Mouse (Mus musculus): ENCODE data around the gene Lrrfip1.
A peak's percentile ranks its signal among the peaks of the same experiment; 100 is the strongest.

The Lrrfip1 gene

DNA sequence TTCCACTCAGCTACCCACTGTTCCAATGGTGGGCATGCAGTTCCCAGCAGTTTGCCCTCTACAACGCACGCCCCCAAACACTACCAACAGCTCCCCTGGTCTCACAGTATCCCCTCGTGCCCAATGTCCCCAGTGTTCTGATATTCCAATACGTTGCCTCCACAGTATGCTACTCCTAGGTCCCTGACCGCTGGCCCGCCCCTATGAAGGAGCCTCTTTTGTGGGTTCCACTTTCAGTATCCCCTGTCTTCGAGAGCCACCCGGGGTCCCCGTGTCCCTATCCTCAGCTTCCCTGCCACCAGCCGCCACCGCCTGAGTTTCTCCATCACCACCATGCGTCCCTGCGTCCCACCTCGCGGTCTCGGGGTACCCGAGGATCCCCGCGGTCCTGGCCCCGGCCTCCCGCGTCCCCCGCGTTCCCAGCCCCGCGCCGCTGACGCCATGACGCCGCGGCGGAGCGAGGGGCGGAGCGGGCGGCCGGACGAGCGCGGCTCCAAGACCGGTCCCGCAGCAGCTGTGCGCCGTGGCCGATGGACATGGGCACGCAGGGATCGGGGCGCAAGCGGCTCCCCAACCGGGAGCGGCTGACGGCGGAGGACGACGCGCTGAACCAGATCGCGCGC, at the start of gene Lrrfip1:
Lrrfip1 (plus strand) TSS at position 470 of the 623 bp plus-strand sequence.
- DNase-seq: no peak

DNA sequence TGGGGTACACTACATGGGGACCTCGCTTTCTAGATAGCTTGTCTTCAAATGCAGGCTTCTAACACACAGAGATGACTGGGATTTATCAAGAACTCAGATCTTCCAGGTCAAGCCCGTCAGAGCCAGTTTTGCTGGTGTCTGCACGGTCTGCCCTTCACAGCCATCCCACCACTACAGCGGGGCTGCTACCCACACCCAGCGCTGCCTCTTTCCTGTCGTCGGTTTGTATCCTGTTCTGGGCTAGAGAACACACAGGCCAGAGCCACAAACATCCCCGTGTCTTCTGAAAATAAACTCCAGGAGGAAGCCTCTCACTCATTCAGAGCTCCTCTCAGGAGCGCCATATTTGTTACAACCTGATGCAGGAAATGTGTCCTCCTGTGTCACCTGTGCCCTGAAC, 49.2 kb upstream of the Lrrfip1 start:
- no peak for DNase-seq

DNA sequence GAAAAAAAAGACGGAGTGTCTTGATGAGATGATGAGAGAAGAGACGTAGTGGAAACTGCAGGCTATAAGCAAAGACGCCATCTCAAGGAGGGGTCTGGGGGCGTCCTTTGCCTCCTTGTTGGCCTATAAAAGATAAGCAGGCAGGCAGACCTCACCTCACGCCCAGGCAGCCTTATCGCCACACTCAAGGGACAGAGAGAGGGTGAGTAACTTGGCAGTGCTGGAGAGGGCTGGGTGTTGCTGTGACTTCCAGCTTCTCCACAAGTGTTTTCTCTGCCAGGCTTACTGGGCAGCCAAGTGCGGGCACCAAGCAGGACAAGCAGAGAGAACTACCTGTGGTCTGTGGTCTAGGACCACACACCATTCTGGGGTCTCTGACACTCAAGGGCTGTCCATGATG, 46.9 kb upstream of the Lrrfip1 start:
- no peak for DNase-seq

DNA sequence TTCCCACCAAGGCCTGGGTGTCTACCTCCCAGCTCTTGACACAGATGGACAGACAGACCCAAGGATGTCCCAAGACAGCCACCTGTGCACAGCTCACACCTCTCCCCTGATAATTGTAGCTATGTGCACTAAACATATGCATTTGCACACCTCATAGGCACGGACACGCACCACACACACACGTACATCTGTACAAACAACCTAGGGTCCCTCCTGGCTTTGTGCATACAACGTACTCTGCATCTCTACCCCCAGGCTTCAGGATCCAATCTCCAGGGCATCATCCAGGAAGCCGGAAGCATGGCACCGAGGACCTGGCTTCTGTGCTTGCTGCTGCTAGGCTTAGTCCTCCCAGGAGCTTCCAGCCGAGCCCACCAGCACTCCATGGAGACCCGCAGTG, 45.7 kb upstream of the Lrrfip1 start, which contains the start of gene Prlh:
Prlh (plus strand) TSS at position 301 of the 400 bp plus-strand sequence.
- DNase-seq: no peak

DNA sequence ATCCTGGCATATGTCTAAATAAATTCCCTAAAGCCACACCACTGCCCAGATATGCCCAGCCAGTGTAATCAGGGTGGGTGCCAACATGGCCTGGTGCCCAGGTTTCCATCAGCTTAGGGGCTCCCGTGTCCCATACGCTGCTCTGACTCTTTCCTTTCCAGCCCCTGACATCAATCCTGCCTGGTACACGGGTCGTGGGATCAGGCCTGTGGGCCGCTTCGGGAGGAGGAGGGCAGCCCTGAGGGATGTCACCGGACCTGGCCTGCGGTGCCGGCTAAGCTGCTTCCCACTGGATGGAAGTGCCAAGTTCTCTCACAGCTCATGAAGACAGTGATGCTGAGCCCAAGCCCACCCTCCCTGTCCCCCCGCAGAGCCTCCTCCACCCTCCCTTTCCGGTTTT, 44.8 kb upstream of the Lrrfip1 start:
- DNase-seq: no peak

DNA sequence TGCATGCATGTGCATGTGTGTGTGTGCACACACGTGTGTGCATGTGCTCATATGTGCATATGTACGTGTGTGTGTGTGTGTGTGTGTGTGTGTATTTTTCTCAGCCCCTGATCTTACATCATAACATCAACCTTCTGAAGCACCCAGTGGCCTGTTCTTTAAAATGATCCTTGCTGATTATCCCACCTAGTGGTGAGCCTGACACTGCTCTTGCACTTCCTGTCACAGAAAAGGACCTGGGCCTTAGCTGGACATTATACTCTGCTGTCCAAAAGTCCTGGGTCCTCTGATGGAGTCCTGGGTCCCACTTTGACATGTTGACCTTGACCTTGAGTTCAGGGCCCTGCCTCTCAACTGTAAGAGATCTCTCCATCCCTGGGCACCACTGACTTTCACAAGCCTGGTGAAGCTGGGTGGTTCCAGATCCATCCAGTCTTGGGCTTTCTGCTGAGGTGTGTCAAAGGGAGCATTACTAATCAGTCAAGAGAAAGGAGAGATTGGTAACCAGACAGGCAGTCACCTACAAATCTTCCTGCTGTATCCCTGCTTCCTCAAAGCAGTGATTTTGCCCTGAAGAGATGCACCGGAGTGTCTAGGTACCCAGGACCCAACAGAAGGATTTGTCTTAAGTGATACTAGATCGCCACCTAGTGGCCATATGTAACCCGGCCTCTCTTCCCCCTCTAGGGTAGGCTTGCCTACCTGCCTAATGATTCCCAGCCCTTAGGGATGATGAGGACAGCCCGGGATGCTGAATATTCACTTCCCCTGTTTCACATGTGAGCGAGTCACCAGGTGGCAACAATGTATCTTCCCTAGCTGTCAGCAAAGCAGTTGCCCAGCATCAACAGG, 42.1 kb upstream of the Lrrfip1 start:
- peak; percentile 68 for DNase-seq

DNA sequence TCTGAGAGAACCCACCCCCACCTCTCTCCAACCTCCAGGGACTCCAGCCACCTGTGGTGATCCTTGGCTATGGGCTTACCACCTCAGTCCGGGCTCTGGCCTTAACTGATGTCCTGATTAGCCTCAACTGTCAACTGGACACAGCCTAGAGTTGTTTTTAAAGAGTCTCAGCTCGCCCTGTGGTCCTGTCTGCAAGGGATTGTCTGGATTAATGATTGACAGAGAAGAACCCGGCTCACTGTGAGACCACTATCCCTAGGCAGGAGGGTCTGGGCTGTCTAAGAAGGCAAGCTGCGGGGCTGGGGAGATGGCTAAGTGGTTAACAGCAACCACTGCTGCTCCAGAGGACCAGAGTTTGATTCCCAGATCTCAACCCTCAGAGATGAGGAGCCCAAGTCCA, 36.0 kb upstream of the Lrrfip1 start:
- DNase-seq: no peak

DNA sequence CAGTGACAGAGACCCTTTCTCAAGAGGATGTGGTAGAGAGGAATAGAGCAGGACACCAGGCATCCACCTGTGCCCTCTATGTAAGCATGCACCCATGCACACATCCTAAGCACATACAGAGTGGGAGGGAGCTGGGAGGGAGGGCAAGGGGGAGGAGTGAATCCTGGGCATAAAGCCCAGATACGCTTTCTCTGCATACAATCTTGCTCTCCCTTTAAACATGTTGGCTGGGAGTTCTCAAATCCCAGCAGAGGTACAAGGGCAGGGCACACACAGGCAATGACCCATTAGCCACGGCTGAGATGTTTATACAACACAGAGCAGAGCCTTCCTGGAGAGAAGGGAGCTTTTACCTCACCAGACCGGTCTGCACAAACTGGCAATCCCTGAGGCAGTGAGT, 35.5 kb upstream of the Lrrfip1 start:
- DNase-seq: no peak

DNA sequence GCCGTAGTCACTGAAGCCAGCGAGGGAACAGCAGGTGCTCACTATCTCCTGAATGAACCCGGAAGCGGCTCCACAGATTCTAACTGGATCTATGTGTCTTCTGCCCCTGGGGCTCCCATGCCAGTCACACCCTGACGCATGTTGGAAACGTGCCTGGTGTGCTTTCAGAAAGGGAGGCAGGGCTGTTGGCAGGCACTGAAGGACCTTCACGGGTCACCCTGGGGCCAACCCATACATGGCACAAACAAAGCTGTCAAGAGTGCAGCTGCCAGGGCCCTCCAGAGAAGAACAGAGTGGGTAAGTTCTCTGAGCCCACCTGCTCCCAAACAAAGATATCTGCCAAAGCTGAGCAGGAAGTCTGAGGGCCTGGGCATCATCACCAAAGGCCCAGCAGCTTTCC, 31.0 kb upstream of the Lrrfip1 start:
- DNase-seq: no peak

DNA sequence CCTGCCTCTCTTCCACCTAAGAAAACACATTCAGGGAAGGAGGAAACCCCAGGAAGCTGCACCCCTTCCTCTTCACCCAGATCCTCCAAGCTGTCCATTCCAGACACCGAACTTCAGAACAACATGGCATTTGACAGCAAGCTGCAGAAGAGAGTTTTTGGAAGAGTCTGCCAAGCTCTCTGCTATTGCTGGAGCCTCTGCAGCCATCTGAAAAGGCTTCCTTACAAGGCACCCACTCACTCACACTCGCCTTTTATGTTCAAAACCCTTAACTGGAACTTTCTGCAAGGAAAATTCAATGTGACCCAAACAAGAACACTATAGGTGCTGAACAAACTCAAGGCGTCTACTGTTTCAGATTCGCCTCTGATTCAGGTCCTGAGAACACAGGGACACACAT, 29.9 kb upstream of the Lrrfip1 start:
- DNase-seq: no peak

DNA sequence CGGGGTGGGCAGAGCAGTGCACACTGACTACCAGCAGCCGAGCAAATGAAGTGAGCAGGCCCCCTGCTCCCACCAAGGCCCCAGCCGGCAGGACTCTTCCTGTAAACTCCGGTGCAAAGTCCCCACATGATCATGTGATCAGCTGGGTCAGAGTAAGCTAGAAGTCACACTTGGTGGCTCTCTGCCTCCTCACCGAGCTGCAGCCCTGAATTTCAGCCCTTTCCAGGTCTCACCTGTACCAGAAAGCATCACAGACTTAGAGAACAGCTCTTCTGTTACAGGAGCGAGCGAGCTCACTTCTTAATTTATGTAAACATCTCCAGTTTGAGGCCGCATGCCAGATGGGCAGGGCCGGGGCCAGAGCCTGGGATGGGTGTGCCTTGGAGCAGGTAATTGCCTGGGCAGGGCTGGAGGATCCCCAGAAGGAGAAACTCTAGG, 29.2 kb upstream of the Lrrfip1 start, which contains the start of gene Rab17:
Rab17 (minus strand) TSS at position 315 of the 438 bp plus-strand sequence.
- no peak for DNase-seq

DNA sequence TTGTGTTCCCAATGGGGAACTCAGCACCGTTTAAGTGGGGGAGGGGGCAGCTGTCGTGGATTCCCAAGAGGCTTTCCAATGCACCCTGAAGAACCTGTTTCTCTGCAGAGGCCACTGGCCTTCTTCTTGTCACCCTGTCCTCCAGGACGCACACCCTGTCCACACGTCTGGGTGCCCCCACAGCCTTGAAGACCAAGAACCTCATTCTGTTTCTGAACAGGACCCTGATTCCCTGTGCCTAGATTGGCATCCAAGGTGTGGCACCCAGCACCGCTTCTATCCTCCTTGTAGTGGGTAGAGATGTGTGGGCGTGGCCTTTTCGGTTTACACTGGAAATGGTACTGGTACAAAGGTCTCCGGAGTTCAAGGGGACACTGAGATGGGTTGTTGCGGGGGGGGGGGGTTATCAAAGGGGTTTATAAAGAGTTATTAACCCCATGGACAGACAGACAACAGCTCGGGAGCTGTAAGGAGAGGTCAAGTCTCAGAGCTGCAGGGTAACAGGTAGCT, 28.6 kb upstream of the Lrrfip1 start:
- no peak for DNase-seq

DNA sequence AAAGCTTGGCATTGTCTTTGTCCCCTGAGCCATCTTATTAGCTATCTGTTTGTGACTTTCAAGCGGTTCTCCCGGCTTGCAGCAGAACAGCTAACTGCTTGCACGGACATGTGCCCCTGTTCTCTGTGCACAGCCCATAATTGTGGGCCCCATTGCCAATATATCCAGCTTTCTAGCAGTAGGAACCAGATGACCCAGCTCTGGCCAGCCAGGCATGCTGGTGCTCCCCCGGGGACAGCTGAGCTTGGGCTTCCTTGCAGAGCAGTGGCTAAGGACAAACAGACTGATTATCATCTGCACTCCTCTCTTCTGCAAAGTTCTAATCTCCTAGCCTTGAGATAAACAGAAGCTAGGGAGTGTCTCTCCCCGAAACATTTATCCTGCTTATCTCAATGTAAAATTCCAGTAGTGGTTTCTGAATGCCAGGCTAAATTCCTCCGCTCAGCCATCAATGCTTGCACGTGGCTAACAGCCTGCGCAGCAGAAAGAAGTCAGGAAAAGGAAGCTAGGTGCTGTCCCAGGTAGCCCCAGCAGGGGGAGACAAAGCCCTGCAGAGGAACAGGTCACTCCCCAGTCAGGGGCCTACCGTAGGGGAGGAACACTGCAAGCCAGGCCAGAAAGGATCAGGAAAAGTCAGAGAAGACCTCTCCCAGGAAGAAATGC, 25.5 kb upstream of the Lrrfip1 start:
- peak; percentile 86 for DNase-seq

DNA sequence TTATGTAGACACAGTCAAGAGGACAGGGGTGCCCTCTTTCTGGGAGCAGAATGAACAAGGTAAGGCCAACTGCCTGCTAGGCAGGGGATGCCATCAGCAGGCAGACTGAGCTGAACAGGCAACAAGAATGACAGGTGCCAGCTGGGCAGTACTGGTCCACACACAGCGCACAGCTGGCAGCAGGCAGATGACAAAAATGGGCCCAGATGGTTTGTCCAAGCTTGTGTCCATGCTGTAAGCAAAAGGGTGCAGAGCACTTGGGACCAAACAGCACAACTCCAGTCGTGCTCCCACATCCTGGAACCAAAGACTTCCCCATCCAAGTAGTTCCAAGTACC, 25.0 kb upstream of the Lrrfip1 start:
- DNase-seq: no peak

DNA sequence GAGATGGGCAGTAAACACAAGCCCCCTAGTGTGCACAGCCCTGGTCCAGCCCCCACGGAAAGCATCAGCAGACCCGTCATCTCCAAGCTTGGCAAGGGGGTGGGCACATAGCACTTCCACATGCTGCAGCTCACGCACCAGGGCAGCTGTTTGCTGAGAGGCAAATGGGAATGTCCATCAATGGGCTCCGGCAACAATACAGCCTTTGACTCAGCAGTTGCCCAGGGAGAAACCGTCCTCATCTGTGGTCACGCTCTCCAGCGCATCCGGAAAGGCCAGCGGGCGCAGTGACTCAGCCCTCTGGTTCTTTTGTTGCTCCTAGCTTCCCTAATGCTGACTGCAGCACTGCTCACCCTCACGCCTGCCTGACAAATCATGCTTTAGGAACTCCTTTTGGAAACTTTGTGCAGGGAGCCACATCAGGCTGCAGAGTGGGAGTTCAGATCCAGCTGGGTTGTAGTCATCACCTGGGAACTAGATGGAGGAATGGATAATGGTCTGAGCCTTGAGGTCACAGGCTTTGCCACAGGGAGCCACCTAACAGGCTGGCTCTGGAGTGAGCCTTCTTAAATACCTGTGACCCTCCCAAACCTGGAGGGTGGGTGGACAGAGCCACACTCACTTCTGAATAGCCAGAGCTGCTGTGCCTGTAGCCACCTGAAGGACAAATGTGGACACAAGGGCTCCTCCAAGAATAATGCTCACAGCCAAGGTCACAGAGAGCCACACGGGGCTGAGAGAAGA, 23.5 kb upstream of the Lrrfip1 start:
- DNase-seq: peak; percentile 19

DNA sequence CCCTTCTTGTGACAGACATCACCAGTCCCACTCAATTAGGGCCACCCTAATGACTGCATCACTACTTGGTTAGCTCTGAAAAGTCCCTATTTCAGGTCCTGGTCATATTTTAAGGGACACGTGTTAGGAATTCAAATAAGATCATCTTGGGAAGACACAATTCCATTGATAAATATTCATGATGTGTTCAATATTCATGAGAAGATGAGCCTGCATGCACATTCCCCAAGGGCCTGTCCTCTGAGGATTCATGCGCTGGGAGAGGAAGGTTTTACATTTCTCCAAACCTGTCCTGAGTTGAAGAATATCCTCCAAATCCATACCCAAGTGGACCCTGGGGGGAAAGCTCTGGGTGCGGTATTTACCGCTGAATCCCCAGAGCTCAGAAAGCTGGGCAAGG, 22.6 kb upstream of the Lrrfip1 start:
- no peak for DNase-seq

DNA sequence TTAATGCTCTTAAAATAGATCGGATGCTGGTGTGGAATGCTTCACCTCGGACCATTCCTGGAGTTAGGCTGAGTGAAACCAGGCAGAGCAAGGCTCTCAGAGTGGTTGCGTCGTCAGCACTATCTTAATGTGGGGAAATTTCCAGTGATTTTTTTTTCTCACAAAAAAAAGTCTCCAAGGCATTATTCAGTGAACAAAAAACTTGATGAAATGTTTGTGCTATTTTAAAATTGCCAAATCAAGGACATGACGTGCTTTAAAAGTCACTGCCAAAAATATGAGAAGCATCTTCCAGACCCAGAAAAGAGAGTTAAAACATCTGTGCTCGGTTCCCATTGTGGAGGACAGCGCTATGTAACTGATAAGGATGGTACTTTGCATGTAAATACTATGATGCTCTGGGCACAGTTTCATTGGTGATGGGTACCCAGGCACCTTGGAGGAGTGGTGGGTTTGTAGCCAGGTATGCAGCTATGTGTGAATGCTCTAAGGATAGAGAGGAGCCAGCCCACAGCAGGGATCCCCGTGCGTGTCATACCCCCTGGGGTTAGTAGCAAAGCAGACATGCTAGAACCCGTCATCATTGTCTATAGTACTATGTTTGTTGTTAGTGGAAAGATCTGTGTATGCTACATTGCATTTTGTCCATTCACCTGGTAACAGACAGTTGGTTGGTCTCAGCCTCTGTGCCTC, 17.8 kb upstream of the Lrrfip1 start:
- no peak for DNase-seq

DNA sequence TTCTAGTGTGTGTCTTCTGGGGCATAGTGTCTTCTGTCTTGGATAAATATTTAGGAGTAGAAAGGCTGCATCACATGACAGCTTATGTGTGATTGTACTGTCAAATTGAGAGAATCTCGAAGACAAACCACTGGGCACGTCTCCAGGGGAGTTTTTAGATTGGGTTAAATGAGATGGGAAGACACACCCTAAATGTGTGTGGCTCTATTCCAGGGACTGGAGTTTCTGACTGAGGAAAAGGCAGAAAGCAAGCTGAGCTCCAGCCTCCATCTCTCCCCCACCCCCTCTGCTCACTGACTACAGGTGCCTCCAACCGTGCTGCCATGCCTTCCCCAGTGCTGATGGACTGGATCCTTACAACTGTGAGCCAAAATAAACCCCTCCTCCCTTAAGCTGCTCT, 17.2 kb upstream of the Lrrfip1 start:
- DNase-seq: no peak

DNA sequence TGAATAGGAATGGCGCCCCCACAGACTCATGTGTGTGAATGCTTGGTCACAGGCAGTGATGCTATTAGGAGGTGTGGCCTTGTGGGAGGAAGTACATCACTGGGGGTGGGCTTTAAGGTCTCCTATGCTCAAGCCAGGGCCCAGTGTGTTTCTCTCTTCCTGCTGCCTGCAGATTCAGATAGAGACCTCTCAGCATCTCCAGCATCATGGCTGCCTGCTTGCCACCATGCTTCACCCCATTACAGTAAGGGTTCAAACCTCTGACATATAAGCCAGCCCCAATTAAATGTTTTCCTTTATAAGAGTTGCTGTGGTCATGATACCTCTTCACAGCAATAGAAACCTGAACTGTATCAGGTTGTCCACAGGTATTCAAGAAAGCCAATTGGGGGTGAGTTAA, 2.6 kb upstream of the Lrrfip1 start:
- no peak for DNase-seq

DNA sequence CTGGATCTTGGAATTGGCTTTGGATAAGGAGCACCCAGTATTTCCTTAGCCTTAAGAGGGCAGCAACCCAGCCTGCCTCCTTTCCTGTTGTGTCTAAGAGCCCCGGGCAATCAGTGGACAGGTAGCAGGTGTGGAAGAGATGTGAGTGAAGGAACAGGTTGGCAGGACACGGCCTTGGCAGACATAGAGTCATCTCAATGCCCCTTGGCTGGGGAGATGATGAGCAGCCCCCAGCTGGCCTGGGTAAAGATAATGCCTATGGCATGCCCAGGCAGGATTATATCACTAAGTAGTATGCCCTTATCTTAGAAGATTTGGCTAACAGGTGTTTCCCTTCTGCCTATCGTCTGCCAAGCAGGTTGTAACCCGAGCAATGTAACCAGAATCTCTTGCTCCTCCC, 1.4 kb upstream of the Lrrfip1 start:
- DNase-seq: no peak

DNA sequence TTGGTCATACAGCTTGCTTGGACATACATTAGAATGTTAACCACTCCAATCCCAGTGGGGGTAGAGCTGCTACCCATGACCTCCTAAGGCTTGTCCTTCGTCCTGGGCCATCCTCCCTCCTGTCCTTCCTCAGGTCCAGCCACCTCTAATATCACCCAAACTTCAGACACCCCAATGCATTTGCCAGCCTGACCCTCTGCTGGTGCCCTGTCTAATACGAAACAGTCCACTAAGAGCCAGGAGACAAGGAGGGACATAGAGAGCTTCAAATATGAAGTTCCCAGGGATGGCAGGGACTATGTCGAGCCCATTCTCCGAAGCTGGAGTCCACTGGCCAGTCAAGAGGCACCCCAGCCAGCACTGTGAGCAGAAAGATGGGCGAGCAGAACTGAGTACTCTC, 896 bp upstream of the Lrrfip1 start:
- no peak for DNase-seq

DNA sequence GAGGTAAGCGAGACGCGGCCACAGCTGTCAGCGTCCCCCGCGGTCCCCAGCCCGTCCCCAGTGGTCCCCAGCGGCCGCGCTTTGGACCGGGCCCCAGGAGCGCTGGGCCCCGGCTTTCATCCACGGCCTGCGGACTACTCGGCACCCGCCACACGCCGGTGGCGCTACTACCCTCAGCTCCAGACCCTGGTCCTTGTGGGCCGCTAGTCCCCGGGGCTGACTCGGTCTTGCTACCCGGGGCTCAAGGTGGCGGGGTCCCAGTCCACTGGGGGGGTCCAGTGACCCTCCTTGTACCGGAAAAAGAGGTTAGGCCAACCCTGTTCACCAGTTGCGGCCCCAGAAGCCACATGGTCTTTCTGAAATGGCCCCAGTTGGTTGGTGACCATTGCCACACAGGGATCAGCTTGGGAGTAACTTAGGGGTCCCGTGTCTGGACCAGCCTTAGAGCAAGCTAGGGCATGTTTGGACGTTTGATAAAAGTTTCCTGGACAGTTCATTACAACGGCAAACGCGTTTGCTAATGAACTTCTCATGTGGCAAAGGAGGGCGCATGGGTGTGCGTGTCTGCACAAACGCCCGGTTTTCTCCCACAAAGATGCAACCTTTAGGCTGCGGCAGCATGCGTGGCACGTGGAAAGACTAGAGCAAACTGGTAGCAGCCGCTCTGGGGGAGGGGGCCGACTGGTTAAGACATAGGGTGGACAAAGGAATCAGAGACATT, 514 bp downstream of the Lrrfip1 start:
- DNase-seq: no peak

Data from cerebellum, adult 9-10 months (tissue).